Mouse (Mus musculus) olfactory bulb, adult 2 months (tissue): ENCODE measurements around the gene Bcar3. TPM values are rescaled to one million over a fixed set of nuclear protein-coding genes. Genes with fewer than 3 reads are reported as not detected.

Experiments
- H3K27ac ChIP-seq: fragments of 200-500 bp; 2 replicates; pipeline ENCODE4 v1.5.1; 2012; ENCODE audit warnings: low read depth, low read length; ENCODE audit not compliant: insufficient read depth
- H3K4me1 ChIP-seq: fragments of 200-500 bp; 2 replicates; pipeline ENCODE4 v1.6.1; 2012; ENCODE audit warnings: low read length; ENCODE audit not compliant: control insufficient read depth, insufficient read depth
- H3K4me3 ChIP-seq: fragments of 200-500 bp; 2 replicates; pipeline ENCODE4 v1.5.1; 2012; ENCODE audit warnings: mild to moderate bottlenecking, low read depth, low read length, moderate library complexity; ENCODE audit not compliant: insufficient read depth
- CTCF ChIP-seq: fragments of 200-500 bp; IDR thresholded peaks from 2 replicates; pipeline ENCODE4 v1.5.1; 2012; ENCODE audit warnings: low read depth, mild to moderate bottlenecking, low read length, moderate library complexity; ENCODE audit not compliant: insufficient read depth
- POLR2A ChIP-seq: fragments of 200-500 bp; IDR thresholded peaks from 2 replicates; pipeline ENCODE4 v1.6.1; 2012; ENCODE audit warnings: mild to moderate bottlenecking, low read depth, low read length, moderate library complexity; ENCODE audit not compliant: insufficient read depth
- WGBS: fragments of 180-500 bp; shearing (Covaris S2); methylation state at CpG from one replicate; pipeline ENCODE4 v1.1.7; 2018; 5-methylcytosine and 5-hydroxymethylcytosine counted together
- polyA plus RNA-seq: library from polyadenylated mRNA; stranded (reverse); fragments of >200 nt; gene quantifications from 2 replicates; pipeline ENCODE4 v1.2.4, GENCODE M21; 2012; ENCODE audit warnings: low replicate concordance; ENCODE audit not compliant: missing spikeins, insufficient read depth, insufficient read length

The Bcar3 gene
- polyA plus RNA-seq, 1 experiment: not detected

GRCm38 (mm10) chr3:122364565-122364964, 70.6 kb downstream of the Bcar3 start:
- H3K4me3 ChIP-seq: no peak overlapping the region
- peaks cover 9% of the 10 kb centered on the region for H3K4me1 ChIP-seq
- WGBS: 82% methylated on average over 3 of the region's 3 CpGs
- H3K27ac ChIP-seq: no peak overlapping the region
- no peak for TF ChIP-seq CTCF
- no peak for TF ChIP-seq POLR2A

- Histone ChIP-seq H3K27ac (no peak overlapping the region), H3K4me3 (no peak overlapping the region), H3K4me1 (peaks cover 6% of the 10 kb centered on the region)
- 31% methylated on average over 3 of the region's 3 CpGs for WGBS
- TF ChIP-seq POLR2A (no peak), CTCF (no peak)
These were observed 71.4 kb downstream of the Bcar3 start for GRCm38 (mm10) chr3:122365326-122365725.

- WGBS: 91% methylated on average over 8 of the region's 8 CpGs
- peaks cover 5% of the 10 kb centered on the region for H3K4me1 ChIP-seq
- TF ChIP-seq CTCF (no peak), POLR2A (no peak)
- H3K4me3 ChIP-seq: no peak overlapping the region
- no peak overlapping the region for H3K27ac ChIP-seq
These were observed 77.9 kb downstream of the Bcar3 start for GRCm38 (mm10) chr3:122371646-122372341.

- TF ChIP-seq POLR2A (no peak), CTCF (no peak)
- H3K4me1 ChIP-seq: peaks cover 7% of the 10 kb centered on the region
- no peak overlapping the region for H3K4me3 ChIP-seq
- 87% methylated on average over 4 of the region's 4 CpGs for WGBS
- no peak overlapping the region for H3K27ac ChIP-seq
These were observed 78.7 kb downstream of the Bcar3 start for GRCm38 (mm10) chr3:122372617-122373016.

GRCm38 (mm10) chr3:122376011-122376410, 82.1 kb downstream of the Bcar3 start:
- Histone ChIP-seq H3K27ac (no peak overlapping the region), H3K4me1 (peaks cover 7% of the 10 kb centered on the region), H3K4me3 (no peak overlapping the region)
- TF ChIP-seq POLR2A (no peak), CTCF (no peak)

GRCm38 (mm10) chr3:122376412-122376831, 82.5 kb downstream of the Bcar3 start:
- Histone ChIP-seq H3K4me3 (no peak overlapping the region), H3K27ac (no peak overlapping the region), H3K4me1 (peaks cover 7% of the 10 kb centered on the region)
- WGBS: 77% methylated on average over 10 of the region's 10 CpGs
- TF ChIP-seq POLR2A: no peak

GRCm38 (mm10) chr3:122376841-122377464, 83.0 kb downstream of the Bcar3 start:
- WGBS: 42% methylated on average over 8 of the region's 8 CpGs
- Histone ChIP-seq H3K4me3 (no peak overlapping the region), H3K4me1 (peaks cover 7% of the 10 kb centered on the region), H3K27ac (no peak overlapping the region)
- TF ChIP-seq POLR2A: no peak
- no peak for TF ChIP-seq CTCF

- no peak overlapping the region for H3K4me3 ChIP-seq
- H3K4me1 ChIP-seq: peaks cover 7% of the 10 kb centered on the region
- TF ChIP-seq CTCF (no peak), POLR2A (no peak)
- 83% methylated on average over 6 of the region's 6 CpGs for WGBS
- H3K27ac ChIP-seq: no peak overlapping the region
These were observed 84.7 kb downstream of the Bcar3 start for GRCm38 (mm10) chr3:122378634-122379033.

- Histone ChIP-seq H3K4me3 (no peak overlapping the region), H3K27ac (no peak overlapping the region), H3K4me1 (peaks cover 7% of the 10 kb centered on the region)
- TF ChIP-seq POLR2A: no peak
- TF ChIP-seq CTCF: no peak
- 88% methylated on average over 5 of the region's 5 CpGs for WGBS
These were observed 86.8 kb downstream of the Bcar3 start for GRCm38 (mm10) chr3:122380776-122381175.

- Histone ChIP-seq H3K27ac (no peak overlapping the region), H3K4me1 (peaks cover 3% of the 10 kb centered on the region), H3K4me3 (no peak overlapping the region)
- no peak for TF ChIP-seq CTCF
- no peak for TF ChIP-seq POLR2A
- WGBS: 90% methylated on average over 3 of the region's 3 CpGs
These were observed 87.7 kb downstream of the Bcar3 start for GRCm38 (mm10) chr3:122381591-122381990.
